Mouse (Mus musculus) midbrain, embryonic 13.5 days (tissue): ENCODE measurements around the gene Tgfbi. TPM values are rescaled to one million over a fixed set of nuclear protein-coding genes. Genes with fewer than 3 reads are reported as not detected.

ENCODE experiments used
- ATAC-seq: fragments of 200-750 bp; cut with Nextera tagmentation; 2 replicates; pipeline ENCODE4 v1.8.0; 2017; ENCODE audit warnings: mild to moderate bottlenecking, moderate TSS enrichment, moderate library complexity
- H3K27ac ChIP-seq: fragments of 300-500 bp; sonication (generic); 2 replicates; pipeline ENCODE4 v1.5.1; 2015; ENCODE audit warnings: inconsistent platforms, mild to moderate bottlenecking, moderate library complexity
- H3K27me3 ChIP-seq: fragments of 300-500 bp; sonication (generic); 2 replicates; pipeline ENCODE4 v1.6.1; 2015; ENCODE audit warnings: mild to moderate bottlenecking, inconsistent platforms
- H3K36me3 ChIP-seq: fragments of 300-500 bp; sonication (generic); 2 replicates; pipeline ENCODE4 v1.6.1; 2015; ENCODE audit warnings: mild to moderate bottlenecking, inconsistent platforms
- H3K4me1 ChIP-seq: fragments of 300-500 bp; sonication (generic); replicated peaks from 2 replicates; pipeline ENCODE4 v1.6.1; 2015; ENCODE audit warnings: inconsistent platforms
- H3K4me2 ChIP-seq: fragments of 300-500 bp; sonication (generic); replicated peaks from 2 replicates; pipeline ENCODE4 v1.6.1; 2015; ENCODE audit warnings: moderate library complexity, mild to moderate bottlenecking, inconsistent platforms
- H3K4me3 ChIP-seq: fragments of 300-500 bp; sonication (generic); replicated peaks from 2 replicates; pipeline ENCODE4 v1.5.1; 2015; ENCODE audit warnings: mild to moderate bottlenecking, inconsistent platforms
- H3K9ac ChIP-seq: fragments of 300-500 bp; sonication (generic); replicated peaks from 2 replicates; pipeline ENCODE4 v1.6.1; 2015; ENCODE audit warnings: mild to moderate bottlenecking, inconsistent platforms
- H3K9me3 ChIP-seq: fragments of 300-500 bp; sonication (generic); 2 replicates; pipeline ENCODE4 v1.6.1; 2016; ENCODE audit warnings: mild to moderate bottlenecking, inconsistent platforms
- WGBS: fragments of 180-500 bp; shearing (Covaris S2); methylation state at CpG from one replicate; pipeline ENCODE4 v1.1.7; 2015; 5-methylcytosine and 5-hydroxymethylcytosine counted together
- polyA plus RNA-seq: library from polyadenylated mRNA; unstranded; fragments of >200 nt; fragmentation: Nextera tagmentation; extraction: Ambion mirVana; gene quantifications from 2 replicates; pipeline ENCODE4 v1.2.1, GENCODE M21; 2015

Tgfbi gene
- polyA plus RNA-seq, 1 experiment from 2014 or later, result 4.8 TPM

DNA sequence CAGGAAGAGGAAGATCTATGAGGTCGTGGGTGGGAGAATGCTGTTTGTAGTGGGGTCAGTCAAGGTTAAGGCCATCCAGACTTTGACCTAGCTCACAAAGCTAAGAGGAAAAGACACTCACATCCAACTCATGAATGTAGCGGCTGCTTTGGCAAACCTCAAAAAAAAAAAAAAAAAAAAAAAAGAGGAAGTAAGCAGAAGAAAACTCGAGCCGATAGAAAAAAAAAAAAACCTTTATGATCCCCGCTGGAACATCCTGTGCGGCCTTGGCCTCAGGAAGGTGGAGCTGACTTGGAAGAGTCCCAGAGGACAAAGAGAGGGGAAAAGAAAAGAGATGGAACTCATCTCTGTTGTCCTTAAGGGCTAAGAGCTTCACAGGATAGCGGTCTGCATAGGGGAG, 7.1 kb downstream of the Tgfbi start:
- H3K4me1 ChIP-seq, result peaks cover 15% of the 10 kb centered on the region

DNA sequence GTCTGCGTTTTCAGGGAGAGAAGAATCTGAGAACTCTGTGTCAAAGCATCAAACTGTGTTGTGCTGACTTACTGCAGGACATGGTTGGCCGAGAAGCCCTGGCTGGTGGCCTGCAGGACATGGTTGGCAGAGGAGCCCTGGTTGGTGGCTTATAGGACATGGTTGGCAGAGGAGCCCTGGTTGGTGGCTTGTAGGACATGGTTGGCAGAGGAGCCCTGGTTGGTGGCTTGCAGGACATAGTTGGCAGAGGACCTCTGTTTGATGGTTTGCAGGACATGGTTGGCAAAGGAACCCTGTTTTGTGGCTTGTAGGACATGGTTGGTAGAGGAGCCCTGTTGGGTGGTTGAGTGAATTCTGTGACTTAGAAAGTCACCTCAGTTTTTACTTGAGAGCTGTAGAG, 7.9 kb downstream of the Tgfbi start:
- Histone ChIP-seq H3K9ac (no peak overlapping the region), H3K27ac (no peak overlapping the region), H3K4me3 (no peak overlapping the region), H3K4me2 (no peak overlapping the region), H3K4me1 (peaks cover 17% of the 10 kb centered on the region), H3K36me3 (no peaks in the 10 kb centered on the region), H3K27me3 (peaks cover 35% of the 10 kb centered on the region), H3K9me3 (no peaks in the 10 kb centered on the region)
- WGBS, result 95% methylated on average over 2 of the region's 2 CpGs
- no peak for ATAC-seq

More for the DNA sequence above, 7.1 kb downstream of the Tgfbi start:
- Histone ChIP-seq H3K4me3 (no peak overlapping the region), H3K4me2 (no peak overlapping the region), H3K36me3 (no peaks in the 10 kb centered on the region), H3K9ac (no peak overlapping the region), H3K27ac (no peak overlapping the region), H3K27me3 (peaks cover 43% of the 10 kb centered on the region), H3K9me3 (no peaks in the 10 kb centered on the region)
- no peak for ATAC-seq
- WGBS, result 75% methylated on average over 7 of the region's 7 CpGs

DNA sequence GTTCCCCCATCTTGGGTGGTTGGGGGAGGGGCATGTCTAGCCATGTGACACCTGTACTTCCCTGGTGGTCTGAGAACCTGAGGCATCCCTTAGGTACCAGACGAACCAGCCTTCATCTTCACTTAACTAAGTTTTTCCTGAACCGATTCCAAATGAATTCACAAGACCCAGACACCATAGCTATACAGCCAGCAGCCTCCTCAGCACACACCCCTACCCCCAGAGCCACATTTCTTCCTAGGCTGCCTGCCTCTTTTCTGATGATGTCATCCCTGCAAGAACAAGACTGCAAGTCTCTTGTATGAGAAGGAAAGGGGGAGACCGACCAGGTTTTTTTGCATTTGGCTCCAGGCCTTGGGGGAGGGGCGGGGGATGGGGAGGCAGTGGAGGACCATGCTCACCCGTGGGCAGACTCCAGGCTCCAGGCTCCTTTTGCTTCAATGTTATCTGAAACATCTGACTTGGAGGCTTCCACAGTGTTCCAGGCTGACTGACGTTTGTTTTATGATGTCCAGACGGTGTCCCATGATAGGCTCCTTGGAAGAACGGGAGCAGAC, 13.0 kb downstream of the Tgfbi start:
- Histone ChIP-seq H3K4me1 (0 out of 2 replicates have a peak, but pooled peaks cover 10% of the 10 kb centered on the region), H3K27ac (no peak overlapping the region), H3K4me3 (no peak overlapping the region), H3K4me2 (no peak overlapping the region), H3K9ac (no peak overlapping the region), H3K36me3 (no peaks in the 10 kb centered on the region), H3K9me3 (no peaks in the 10 kb centered on the region), H3K27me3 (peaks cover 11% of the 10 kb centered on the region; the same call in 1 of the 2 replicates)
- ATAC-seq, result no peak
- WGBS, result 68% methylated on average over 8 of the region's 8 CpGs

DNA sequence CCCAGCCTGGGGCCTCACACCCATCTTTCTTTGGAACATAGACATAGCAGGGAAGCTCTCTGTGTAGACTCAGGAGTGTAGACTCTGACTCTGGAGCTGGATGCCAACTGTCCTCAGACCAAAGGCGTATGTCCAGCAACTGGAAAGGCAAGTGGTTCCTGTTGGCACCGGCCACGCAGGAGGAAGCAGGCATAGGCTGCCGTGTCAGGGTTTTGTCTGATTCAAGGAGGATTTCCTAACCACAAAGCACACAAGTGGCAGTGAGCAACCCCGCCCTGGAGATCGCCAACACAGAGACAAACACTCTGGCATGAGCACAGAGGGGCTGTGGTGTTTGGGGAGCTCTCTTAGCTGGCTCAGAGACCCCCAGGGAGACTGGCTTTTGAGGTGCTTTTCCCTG, 17.2 kb downstream of the Tgfbi start:
- Histone ChIP-seq H3K9me3 (no peaks in the 10 kb centered on the region), H3K4me2 (no peak overlapping the region), H3K9ac (no peak overlapping the region), H3K4me1 (0 out of 2 replicates have a peak, but pooled peaks cover 10% of the 10 kb centered on the region), H3K36me3 (no peaks in the 10 kb centered on the region), H3K4me3 (no peak overlapping the region), H3K27me3 (no peaks in the 10 kb centered on the region), H3K27ac (no peak overlapping the region)
- 84% methylated on average over 6 of the region's 6 CpGs for WGBS
- no peak for ATAC-seq

DNA sequence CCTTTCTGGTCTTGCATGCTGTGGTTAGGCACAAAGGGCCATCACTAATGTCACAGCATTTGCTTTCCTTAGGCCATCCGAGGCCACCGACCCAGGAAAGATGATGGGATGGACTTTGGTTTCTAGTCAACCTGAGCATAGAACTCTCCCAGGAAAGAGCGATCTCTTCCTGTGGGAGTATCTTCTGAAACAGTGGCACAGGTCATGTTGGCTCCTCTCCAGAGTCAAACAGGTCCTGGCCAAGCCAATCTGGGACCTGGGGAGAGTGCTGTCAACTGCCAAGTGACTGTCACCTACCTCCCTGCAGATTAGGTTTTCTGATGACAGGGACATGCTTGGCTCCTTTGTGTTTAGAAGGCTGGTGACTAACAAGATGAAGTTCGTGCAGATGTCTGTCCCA, 20.8 kb downstream of the Tgfbi start:
- Histone ChIP-seq H3K9me3 (no peaks in the 10 kb centered on the region), H3K36me3 (no peaks in the 10 kb centered on the region), H3K4me2 (no peak overlapping the region), H3K27ac (no peak overlapping the region), H3K4me1 (0 out of 2 replicates have a peak, but pooled peaks cover 2% of the 10 kb centered on the region), H3K4me3 (no peak overlapping the region), H3K9ac (no peak overlapping the region), H3K27me3 (no peaks in the 10 kb centered on the region)
- ATAC-seq, result no peak
- WGBS, result 93% methylated on average over 4 of the region's 4 CpGs

DNA sequence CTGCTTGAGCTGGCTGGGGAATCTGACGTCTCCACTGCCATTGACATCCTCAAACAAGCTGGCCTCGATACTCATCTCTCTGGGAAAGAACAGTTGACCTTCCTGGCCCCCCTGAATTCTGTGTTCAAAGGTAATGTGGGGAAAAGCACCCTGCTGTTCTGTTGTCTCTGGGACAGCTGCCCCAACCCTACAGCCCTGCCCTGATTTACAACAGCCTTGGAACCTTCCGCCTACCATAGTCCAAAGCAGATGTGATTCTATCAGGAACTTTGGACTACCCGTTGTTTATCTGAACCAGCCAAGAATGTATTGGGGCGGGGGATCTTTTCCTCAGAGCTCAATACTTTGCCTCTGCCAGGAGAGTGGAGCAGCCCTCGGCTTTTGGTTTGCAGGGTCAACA, 21.2 kb downstream of the Tgfbi start:
- Histone ChIP-seq H3K27me3 (no peaks in the 10 kb centered on the region), H3K36me3 (no peaks in the 10 kb centered on the region), H3K27ac (no peak overlapping the region), H3K4me3 (no peak overlapping the region), H3K4me1 (0 out of 2 replicates have a peak, but pooled peaks cover 2% of the 10 kb centered on the region), H3K4me2 (no peak overlapping the region), H3K9ac (no peak overlapping the region), H3K9me3 (no peaks in the 10 kb centered on the region)
- 63% methylated on average over 6 of the region's 6 CpGs for WGBS
- ATAC-seq, result no peak

DNA sequence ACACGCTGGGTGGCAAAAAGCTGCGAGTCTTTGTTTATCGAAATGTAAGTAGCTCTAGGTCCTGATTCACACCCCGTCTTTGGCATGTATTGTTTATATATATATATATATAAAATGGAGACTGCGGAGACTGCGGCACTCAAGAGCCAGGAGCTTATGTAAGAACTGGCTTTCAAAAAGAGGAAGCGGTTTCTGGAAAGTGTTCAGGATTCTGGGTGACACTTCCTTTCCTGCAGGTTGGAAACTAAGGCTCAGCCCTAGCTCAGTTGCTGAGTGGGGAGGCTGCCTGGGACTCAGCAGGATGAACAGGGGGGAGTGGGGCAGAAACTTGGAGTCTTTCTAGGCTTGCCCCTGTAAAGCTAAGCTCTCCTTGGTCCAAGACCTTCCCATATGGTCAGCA, 22.0 kb downstream of the Tgfbi start:
- Histone ChIP-seq H3K4me1 (0 out of 2 replicates have a peak, but pooled peaks cover 2% of the 10 kb centered on the region), H3K27ac (no peak overlapping the region), H3K4me3 (no peak overlapping the region), H3K27me3 (no peaks in the 10 kb centered on the region), H3K9ac (no peak overlapping the region), H3K9me3 (no peaks in the 10 kb centered on the region), H3K36me3 (no peaks in the 10 kb centered on the region), H3K4me2 (no peak overlapping the region)
- no peak for ATAC-seq
- 95% methylated on average over 7 of the region's 7 CpGs for whole genome bisulfite sequencing

DNA sequence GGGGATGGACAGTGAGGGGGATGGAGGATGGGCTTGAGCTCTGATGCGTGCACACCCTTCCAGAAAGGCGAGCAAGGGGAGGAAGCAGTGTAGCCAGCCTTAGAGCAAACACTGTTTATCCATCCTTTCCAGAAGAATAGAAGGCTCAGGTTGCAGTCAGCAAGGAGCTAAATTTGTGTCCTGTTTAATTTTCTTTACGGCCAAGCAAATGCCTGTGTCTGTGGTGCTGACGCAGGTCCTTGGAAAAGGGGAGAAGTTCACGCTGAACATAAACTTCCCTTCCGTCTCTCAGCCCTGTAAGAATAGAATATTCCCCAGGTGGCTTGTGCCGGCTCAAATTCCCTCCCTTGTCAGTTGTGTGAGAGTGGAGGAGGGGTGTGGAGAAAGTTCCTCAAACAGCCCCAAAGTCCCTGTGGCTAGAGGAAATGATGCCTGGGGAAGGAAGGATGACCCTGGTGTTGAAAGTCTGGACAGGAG, 24.9 kb downstream of the Tgfbi start:
- Histone ChIP-seq H3K4me1 (0 out of 2 replicates have a peak, but pooled peaks cover 2% of the 10 kb centered on the region), H3K4me2 (no peak overlapping the region), H3K9ac (no peak overlapping the region), H3K9me3 (no peaks in the 10 kb centered on the region), H3K27me3 (no peaks in the 10 kb centered on the region), H3K4me3 (no peak overlapping the region), H3K27ac (no peak overlapping the region), H3K36me3 (no peaks in the 10 kb centered on the region)
- no peak for ATAC-seq
- 33% methylated on average over 7 of the region's 7 CpGs for WGBS

DNA sequence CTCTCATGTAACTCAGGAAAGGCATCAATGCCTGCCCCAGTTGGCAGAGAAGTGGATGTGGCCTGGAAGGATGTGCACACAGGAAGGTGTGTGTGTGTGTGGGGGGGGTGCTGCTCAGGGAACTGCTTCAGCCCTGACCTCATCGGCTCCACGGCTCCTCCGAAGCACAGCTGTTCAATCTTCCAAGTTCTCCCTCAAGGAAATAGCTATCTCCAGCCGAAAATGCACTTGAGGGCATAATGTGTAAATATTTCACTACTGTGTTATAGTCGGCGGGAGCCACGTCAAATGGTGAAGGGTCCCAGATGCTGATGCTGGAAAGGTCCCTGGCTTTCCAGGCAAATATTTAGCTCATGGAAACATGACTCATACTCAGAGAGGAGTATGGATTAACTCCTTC, 25.6 kb downstream of the Tgfbi start:
- 0 out of 2 replicates have a peak, but pooled peaks cover 2% of the 10 kb centered on the region for H3K4me1 ChIP-seq
- no peaks in the 10 kb centered on the region for H3K27me3 ChIP-seq
- H3K9ac ChIP-seq, result no peak overlapping the region
- no peak overlapping the region for H3K4me3 ChIP-seq
- WGBS, result 75% methylated on average over 7 of the region's 7 CpGs
- ATAC-seq, result no peak
- no peak overlapping the region for H3K27ac ChIP-seq
- H3K4me2 ChIP-seq, result no peak overlapping the region
- H3K9me3 ChIP-seq, result no peaks in the 10 kb centered on the region
- H3K36me3 ChIP-seq, result no peaks in the 10 kb centered on the region

DNA sequence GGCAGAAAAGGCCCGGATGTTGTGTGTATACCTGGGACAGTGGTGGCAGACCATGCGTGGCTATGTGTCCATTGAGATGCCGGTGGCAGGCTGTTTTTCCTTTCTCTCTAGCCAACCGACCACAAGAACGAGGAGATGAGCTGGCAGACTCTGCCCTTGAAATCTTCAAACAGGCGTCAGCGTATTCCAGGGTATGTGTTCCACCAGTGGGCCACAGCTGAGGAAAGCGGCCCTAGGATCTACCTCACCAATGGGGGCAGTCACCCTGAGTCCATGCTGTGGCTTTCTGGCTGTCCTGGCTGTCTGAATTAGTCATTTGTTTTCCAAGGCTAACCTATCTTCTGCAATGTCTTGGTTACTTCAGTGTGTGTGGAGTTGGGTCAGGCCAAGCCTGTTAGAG, 27.7 kb downstream of the Tgfbi start:
- Histone ChIP-seq H3K4me3 (no peak overlapping the region), H3K27ac (no peak overlapping the region), H3K27me3 (no peaks in the 10 kb centered on the region), H3K4me2 (no peak overlapping the region), H3K9ac (no peak overlapping the region), H3K9me3 (no peaks in the 10 kb centered on the region), H3K36me3 (no peaks in the 10 kb centered on the region), H3K4me1 (0 out of 2 replicates have a peak, but pooled peaks cover 2% of the 10 kb centered on the region)
- WGBS, result 91% methylated on average over 8 of the region's 8 CpGs
- no peak for ATAC-seq

DNA sequence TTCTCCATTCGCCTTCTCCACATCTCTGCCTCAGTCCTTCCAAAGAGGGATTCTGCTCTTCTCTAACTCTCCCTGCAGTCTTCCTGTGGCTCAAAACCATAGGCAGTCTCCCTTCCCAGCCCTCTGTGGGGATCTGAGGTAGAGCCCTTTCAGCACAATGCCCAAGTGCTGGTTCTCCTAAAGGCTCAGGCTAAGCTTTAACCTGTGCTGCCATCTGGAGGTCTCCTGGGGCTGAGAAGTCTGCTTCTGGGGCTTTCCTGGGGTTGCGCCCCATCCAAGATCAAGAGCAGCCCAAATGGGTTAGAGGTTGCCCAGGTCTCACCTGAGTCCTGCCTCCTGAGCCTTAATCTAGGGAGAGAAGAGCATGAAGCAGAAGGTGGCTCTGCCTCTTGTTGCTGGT, 32.4 kb downstream of the Tgfbi start:
- no peak overlapping the region for H3K4me3 ChIP-seq
- H3K4me1 ChIP-seq, result no peaks in the 10 kb centered on the region
- no peak overlapping the region for H3K27ac ChIP-seq
- H3K4me2 ChIP-seq, result no peak overlapping the region
- no peaks in the 10 kb centered on the region for H3K27me3 ChIP-seq
- ATAC-seq, result no peak
- no peaks in the 10 kb centered on the region for H3K9me3 ChIP-seq
- no peak overlapping the region for H3K9ac ChIP-seq
- WGBS, result 94% methylated on average over 2 of the region's 2 CpGs
- H3K36me3 ChIP-seq, result no peaks in the 10 kb centered on the region

DNA sequence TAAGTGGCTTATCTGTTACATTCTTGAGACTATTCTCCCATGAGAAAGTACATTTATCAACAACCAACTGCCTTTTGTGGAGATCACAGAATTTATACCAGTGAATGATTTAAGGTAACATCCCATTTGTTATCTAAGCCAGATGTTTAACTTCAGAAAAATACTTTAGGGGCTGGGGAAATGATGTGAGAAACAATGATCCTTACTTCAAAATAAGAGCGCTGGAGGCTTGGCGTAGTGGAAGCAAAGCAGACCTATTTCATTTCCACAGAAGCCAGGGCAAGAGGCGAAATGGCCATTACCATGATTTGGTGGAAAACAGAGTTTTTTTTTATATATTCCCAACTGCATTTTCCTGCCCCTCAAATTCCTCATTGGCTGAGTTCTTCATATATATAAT, 34.7 kb downstream of the Tgfbi start:
- Histone ChIP-seq H3K9me3 (no peaks in the 10 kb centered on the region), H3K9ac (no peak overlapping the region), H3K27ac (no peak overlapping the region), H3K4me2 (no peak overlapping the region), H3K4me3 (no peak overlapping the region), H3K36me3 (no peaks in the 10 kb centered on the region), H3K4me1 (peaks cover 8% of the 10 kb centered on the region), H3K27me3 (no peaks in the 10 kb centered on the region)
- ATAC-seq, result no peak
- 95% methylated on average over 3 of the region's 3 CpGs for WGBS

DNA sequence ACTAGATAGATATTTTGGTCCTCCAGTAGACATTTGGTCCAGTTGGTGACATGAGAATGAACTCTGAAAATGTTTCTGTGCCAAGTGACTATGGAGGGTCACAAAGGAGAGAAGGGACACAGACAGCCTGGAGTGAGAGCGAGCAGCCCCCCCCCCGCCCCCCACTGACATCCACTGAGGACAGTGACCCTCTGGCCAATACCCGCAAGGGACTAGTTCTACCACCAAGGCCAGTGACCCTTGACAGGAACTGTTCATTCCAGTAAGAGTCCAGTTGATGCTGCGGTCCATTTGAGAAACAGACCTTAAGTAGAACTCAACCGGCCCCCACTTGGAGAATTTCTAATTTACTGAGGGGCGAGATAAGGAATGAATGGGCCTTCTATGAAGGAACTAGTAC, 36.4 kb downstream of the Tgfbi start:
- H3K9me3 ChIP-seq, result no peaks in the 10 kb centered on the region
- peaks cover 8% of the 10 kb centered on the region for H3K4me1 ChIP-seq
- no peaks in the 10 kb centered on the region for H3K36me3 ChIP-seq
- no peak overlapping the region for H3K27ac ChIP-seq
- no peak for ATAC-seq
- WGBS, result 90% methylated on average over 6 of the region's 6 CpGs
- H3K9ac ChIP-seq, result no peak overlapping the region
- no peaks in the 10 kb centered on the region for H3K27me3 ChIP-seq
- no peak overlapping the region for H3K4me2 ChIP-seq
- no peak overlapping the region for H3K4me3 ChIP-seq
